Mouse (Mus musculus) bone marrow, adult 2 months (tissue): ENCODE data around the gene Ccdc40.

Source experiments
- CTCF ChIP-seq: fragments of 200-500 bp; IDR thresholded peaks from 2 replicates; pipeline ENCODE4 v1.5.1; 2011; ENCODE audit warnings: low read length, control low read depth; ENCODE audit not compliant: control insufficient read depth, insufficient read depth
- POLR2A ChIP-seq: fragments of 200-500 bp; IDR thresholded peaks from 2 replicates; pipeline ENCODE4 v1.6.1; 2011; ENCODE audit warnings: low read depth, mild to moderate bottlenecking, control low read depth, low read length, borderline replicate concordance; ENCODE audit not compliant: control insufficient read depth

DNA sequence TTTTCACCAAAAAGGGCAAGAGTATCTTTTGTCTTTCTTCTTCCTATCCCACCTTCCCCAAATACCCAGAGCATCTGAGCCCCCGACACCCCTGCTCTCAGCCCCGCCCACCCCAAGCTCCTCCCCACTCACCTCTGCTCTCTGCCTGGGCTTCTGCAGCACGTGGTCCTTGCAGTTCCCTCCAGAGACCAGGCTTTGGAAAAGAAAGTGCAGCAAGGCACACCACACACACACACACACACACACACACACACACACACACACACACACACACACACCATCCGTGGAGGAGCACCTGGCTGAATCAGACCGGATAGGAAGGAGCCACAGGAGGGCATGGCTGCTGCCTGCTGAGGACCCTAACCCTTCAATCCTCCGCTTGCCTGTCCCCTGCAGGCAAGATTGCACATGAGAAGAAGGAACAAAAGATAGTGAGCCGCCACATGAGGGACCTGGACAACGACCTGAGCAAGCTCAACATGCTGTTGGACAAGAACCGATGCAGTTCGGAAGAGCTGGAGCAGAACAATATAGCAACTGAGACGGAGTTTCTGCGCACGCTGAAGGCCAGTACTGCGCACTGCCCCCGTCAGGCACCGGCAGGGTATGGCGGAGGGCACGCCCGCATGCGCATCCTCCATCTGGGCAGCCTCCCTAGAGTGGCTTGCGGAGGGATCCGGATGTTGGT lies 24.6 kb downstream of the Ccdc40 start:
- TF ChIP-seq CTCF, result peak; percentile 50
- TF ChIP-seq POLR2A, result no peak
